Mouse (Mus musculus) midbrain, embryonic 10.5 days (tissue): ENCODE results near the gene Zpr1. TPM values are rescaled to one million over a fixed set of nuclear protein-coding genes. Genes with fewer than 3 reads are reported as not detected.

Experiments used
- DNase-seq: peaks from one replicate; pipeline ENCODE4 v3.0.0-alpha.2; 2017; ENCODE audit warnings: low spot score
- H3K27ac ChIP-seq: fragments of 300-500 bp; sonication (generic); replicated peaks from 2 replicates; pipeline ENCODE4 v1.5.1; 2016; ENCODE audit warnings: mild to moderate bottlenecking
- H3K27me3 ChIP-seq: fragments of 300-500 bp; sonication (generic); 2 replicates; pipeline ENCODE4 v1.6.1; 2016; ENCODE audit warnings: low read depth, mild to moderate bottlenecking; ENCODE audit not compliant: poor library complexity, severe bottlenecking
- H3K36me3 ChIP-seq: fragments of 300-500 bp; sonication (generic); 2 replicates; pipeline ENCODE4 v1.6.1; 2016; ENCODE audit warnings: mild to moderate bottlenecking, moderate library complexity
- H3K4me1 ChIP-seq: fragments of 300-500 bp; sonication (generic); 2 replicates; pipeline ENCODE4 v1.6.1; 2016
- H3K4me3 ChIP-seq: fragments of 300-500 bp; sonication (generic); 2 replicates; pipeline ENCODE4 v1.5.1; 2016; ENCODE audit warnings: mild to moderate bottlenecking, moderate library complexity
- H3K9me3 ChIP-seq: fragments of 300-500 bp; sonication (generic); replicated peaks from 2 replicates; pipeline ENCODE4 v1.6.1; 2016; ENCODE audit warnings: mild to moderate bottlenecking
- WGBS: fragments of 180-500 bp; shearing (Covaris S2); methylation state at CpG from one replicate; pipeline ENCODE4 v1.1.7; 2016; 5-methylcytosine and 5-hydroxymethylcytosine counted together
- polyA plus RNA-seq: library from polyadenylated mRNA; unstranded; fragments of >200 nt; fragmentation: Nextera tagmentation; extraction: Ambion mirVana; gene quantifications from 2 replicates; pipeline ENCODE4 v1.2.1, GENCODE M21; 2016

Zpr1 gene
- polyA plus RNA-seq, 1 experiment from 2014 or later = 69.2 TPM

DNA sequence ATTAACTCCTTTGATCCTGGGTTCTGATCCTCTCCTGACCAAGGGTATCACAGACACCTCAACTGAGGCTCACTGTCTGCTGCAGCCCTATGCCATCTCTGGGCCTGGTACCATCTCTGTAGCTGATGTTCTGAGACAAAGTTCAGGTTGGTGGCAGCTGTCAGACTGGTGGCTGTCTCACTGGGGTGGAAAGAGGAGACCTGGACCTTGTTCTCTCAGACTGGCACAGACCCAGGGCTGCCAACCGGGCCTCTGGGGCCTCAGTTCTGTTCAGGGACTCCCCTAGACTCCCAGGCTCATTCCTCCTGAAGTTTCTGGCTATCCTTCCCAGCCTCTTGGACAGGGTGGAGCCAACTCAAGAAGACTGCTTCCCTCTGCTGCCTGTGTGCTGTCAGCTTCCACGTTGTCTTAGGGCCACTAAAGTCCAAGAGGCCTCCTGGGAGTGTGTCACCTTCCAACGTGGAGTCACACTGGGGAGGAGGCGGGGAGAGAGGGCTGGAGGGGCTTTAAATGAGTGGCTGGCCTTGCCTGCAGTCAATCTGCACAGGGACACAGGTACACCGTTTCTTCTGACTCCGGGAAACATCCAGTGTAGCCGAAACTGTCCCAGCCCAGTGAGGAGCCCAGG, 32.2 kb upstream of the Zpr1 start, which contains the start of gene Apoa4:
Gene Apoa4 (plus strand): TSS at position 171 of the 628 bp plus-strand sequence.
- H3K27ac ChIP-seq = no peak within 1 kb of the TSS
- no peak within 1 kb of the TSS for H3K4me3 ChIP-seq
- WGBS = 66% methylated on average over 7 of the region's 7 CpGs
- peaks cover 5% of the 10 kb centered on the region; the same call in 1 of the 2 replicates for H3K4me1 ChIP-seq
- 0 out of 2 replicates have a peak, but pooled peaks cover 9% of the 10 kb centered on the region for H3K27me3 ChIP-seq
- H3K9me3 ChIP-seq = no peaks in the 10 kb centered on the region
- H3K36me3 ChIP-seq = no peaks in the 10 kb centered on the region
- DNase-seq = no peak

DNA sequence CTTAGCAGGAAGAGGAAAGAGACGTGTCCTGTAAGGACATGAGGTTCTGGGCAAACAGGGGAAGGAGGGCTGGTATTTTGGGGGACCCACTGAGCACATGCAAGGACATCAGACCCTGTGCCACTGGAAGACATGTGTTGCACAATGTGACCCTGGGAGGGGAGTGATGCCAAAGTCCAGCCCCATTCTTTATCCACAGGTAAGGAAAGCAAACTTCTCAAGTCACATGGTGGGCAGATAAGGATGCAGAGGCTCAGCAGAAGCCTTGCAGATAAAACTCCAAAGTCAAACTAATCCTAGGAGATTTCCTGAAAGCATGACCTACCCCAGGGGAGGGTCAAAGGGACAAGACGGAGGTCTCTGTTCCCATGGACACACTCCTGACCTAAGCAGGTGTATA, 31.0 kb upstream of the Zpr1 start:
- Histone ChIP-seq H3K27me3 (peaks cover 9% of the 10 kb centered on the region; the same call in 1 of the 2 replicates), H3K9me3 (no peaks in the 10 kb centered on the region), H3K27ac (no peak overlapping the region), H3K4me3 (no peak overlapping the region), H3K4me1 (0 out of 2 replicates have a peak, but pooled peaks cover 3% of the 10 kb centered on the region), H3K36me3 (no peaks in the 10 kb centered on the region)
- DNase-seq = no peak
- 75% methylated on average over 2 of the region's 2 CpGs for WGBS

DNA sequence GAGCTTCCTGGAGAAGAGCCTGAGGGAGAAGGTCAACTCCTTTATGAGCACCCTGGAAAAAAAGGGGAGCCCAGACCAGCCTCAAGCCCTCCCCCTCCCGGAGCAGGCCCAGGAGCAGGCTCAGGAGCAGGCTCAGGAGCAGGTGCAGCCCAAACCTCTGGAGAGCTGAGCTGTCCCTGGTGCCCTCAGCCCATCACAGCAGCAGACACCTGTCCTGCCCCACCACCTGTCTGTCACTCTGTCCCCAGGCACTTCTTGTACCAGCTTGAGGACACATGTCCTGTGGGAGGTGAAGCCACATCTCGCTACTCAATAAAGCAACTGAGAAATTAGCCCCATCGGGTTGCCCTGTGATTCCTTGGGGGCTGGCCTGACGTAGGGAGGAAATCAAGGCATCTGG, 29.7 kb upstream of the Zpr1 start:
- Histone ChIP-seq H3K27me3 (peaks cover 11% of the 10 kb centered on the region), H3K27ac (no peak overlapping the region), H3K4me3 (no peak overlapping the region), H3K4me1 (0 out of 2 replicates have a peak, but pooled peaks cover 3% of the 10 kb centered on the region), H3K9me3 (no peaks in the 10 kb centered on the region), H3K36me3 (no peaks in the 10 kb centered on the region)
- no peak for DNase-seq
- WGBS = 72% methylated on average over 4 of the region's 4 CpGs

DNA sequence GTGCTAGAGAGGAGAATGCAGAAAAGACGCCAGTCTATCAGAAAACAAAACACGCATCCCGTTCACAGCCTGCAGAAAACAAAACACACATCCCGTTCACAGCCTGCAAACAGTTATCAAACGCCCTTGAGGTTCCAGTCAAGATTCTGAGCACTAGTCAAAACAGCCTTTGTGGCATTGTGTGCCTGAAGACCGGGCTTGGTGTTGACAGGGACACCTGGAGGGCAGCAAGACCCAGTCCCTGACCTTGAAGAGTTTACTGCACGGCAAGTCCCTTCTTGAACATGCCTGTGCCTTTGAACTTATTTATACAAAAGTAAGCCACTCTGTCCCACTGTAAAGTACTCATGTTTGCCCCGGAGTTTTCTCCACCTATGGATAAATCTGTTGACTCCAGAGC, 29.3 kb upstream of the Zpr1 start:
- Histone ChIP-seq H3K9me3 (no peaks in the 10 kb centered on the region), H3K4me3 (no peak overlapping the region), H3K36me3 (no peaks in the 10 kb centered on the region), H3K27ac (no peak overlapping the region), H3K4me1 (0 out of 2 replicates have a peak, but pooled peaks cover 3% of the 10 kb centered on the region), H3K27me3 (peaks cover 15% of the 10 kb centered on the region)
- 70% methylated on average over 8 of the region's 8 CpGs for WGBS
- no peak for DNase-seq

DNA sequence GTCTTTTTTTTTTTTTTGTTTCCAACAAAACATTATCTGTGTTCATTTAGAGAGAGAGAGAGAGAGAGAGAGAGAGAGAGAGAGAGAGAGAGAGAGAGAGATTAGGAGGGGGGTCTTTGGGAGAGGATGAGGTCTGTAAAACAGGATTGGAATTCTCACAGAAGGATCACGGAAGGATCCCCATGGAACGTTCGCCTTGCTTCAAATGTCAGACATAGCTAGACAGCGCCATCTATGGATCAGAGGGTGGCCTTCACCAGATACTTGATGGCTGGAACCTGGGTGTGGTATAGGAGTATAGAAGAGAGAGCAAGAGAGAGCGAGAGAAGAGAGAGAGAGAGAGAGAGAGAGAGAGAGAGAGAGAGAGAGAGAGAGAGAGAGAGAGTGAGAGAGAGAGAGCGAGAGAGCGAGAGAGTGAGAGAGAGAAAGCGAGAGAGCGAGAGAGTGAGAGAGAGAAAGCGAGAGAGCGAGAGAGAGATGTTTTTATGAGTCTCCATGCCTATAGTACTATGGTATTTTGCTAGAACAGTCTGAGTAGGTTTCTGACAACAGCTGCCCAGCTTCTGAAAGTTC, 26.0 kb upstream of the Zpr1 start:
- Histone ChIP-seq H3K27ac (no peak overlapping the region), H3K4me1 (0 out of 2 replicates have a peak, but pooled peaks cover 2% of the 10 kb centered on the region), H3K27me3 (peaks cover 15% of the 10 kb centered on the region), H3K36me3 (no peaks in the 10 kb centered on the region), H3K9me3 (no peaks in the 10 kb centered on the region), H3K4me3 (no peak overlapping the region)
- 27% methylated on average over 11 of the region's 11 CpGs for WGBS
- DNase-seq = peak; percentile 68

DNA sequence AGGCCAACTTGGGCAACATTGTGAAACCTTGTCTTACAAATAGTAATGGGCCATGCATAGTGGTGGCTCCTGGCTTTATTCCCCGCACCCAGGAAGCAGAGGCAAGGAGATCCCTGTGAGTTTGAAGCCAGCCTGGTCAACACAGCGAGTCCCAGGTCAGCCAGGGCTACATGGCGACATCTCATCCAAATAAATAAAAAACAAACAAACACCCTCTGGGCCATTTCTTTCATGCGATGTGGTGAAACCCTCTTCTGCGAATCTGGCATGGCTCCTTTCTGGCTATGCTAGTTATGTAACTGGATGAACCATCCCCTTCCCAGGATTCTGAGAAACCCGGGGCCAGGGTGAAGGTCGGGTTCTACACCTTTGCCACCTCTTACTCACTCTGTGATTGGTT, 16.7 kb upstream of the Zpr1 start:
- Histone ChIP-seq H3K27me3 (peaks cover 33% of the 10 kb centered on the region), H3K4me1 (peaks cover 10% of the 10 kb centered on the region), H3K36me3 (no peaks in the 10 kb centered on the region), H3K9me3 (no peaks in the 10 kb centered on the region), H3K27ac (no peak overlapping the region), H3K4me3 (no peak overlapping the region)
- DNase-seq = no peak
- WGBS = 89% methylated on average over 7 of the region's 7 CpGs

DNA sequence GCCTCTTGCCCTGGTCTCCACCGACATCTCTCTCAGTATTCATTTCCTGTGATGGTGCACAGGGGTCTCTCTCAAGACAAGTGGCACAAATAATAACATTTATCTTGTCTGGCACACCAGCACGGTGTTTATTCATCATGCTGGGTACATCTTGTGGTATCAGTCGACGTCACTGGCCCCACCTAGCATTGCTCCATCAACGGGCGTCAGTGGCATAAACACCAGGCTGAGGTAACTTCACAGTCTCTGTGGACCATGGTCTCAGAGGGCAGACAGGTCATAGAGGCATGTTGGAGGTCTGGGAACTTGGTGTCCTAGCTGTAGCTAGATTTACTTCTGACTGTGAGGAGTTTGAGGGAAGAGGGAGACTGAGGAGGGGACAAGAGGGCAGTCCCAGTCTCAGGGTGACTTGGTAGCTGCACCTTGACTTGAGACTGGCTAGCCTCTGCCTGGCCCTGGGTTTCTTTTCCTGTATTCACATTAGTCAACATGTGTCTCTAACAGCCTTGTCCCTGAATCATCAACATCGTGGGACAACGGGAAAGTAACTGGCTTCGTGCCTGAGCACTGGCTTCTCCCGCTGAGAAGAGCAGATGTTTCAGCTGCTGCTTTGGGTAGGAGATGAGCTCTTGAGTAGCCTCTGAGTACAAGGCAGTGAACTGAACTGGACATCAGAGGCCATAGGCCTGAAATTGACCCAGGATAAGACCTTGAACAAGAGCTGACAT, 16.0 kb upstream of the Zpr1 start:
- Histone ChIP-seq H3K27ac (no peak overlapping the region), H3K4me1 (peaks cover 10% of the 10 kb centered on the region), H3K36me3 (no peaks in the 10 kb centered on the region), H3K9me3 (no peaks in the 10 kb centered on the region), H3K27me3 (peaks cover 33% of the 10 kb centered on the region), H3K4me3 (no peak overlapping the region)
- WGBS = 92% methylated on average over 10 of the region's 10 CpGs
- no peak for DNase-seq

DNA sequence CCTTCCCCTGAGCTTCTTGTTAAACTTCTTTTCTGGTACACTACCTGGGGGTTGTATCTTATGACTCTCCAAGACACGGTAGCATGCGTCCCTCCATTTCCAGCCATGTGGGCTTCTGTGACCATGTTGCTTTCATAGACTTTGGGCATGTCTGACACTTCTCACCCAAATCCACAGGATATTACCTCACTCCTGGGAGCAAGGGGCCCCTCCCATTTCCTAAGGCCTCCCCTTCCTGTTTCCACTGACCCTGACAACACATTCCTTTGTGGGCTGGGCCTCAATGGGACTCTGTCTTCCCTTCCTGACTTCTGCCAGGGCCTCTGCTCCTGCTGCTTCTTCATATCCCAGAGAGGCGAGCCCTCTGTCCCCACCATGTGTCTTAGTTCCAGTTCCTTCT, 15.3 kb upstream of the Zpr1 start:
- no peak overlapping the region for H3K4me3 ChIP-seq
- peaks cover 10% of the 10 kb centered on the region for H3K4me1 ChIP-seq
- DNase-seq = no peak
- H3K27me3 ChIP-seq = peaks cover 33% of the 10 kb centered on the region
- no peak overlapping the region for H3K27ac ChIP-seq
- WGBS = 89% methylated on average over 3 of the region's 3 CpGs
- no peaks in the 10 kb centered on the region for H3K36me3 ChIP-seq
- no peaks in the 10 kb centered on the region for H3K9me3 ChIP-seq

DNA sequence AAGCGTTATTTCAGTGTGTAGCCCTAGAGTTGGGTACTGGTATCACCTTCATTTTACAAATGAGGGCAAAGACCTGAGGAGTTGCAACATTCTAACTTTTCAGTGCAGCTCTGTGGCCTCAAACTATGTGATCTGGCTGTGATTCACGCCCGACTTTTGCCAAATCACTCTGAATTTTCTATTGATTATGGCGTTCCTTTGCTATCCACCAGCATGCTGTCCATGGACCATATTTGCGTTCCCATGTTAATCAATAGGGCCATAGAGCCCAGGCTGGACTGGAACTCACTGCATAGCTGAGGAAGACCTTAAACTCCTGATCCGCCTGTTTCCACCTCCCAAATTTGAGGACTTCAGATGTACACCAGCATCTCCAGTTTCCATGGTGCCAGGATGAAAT, 13.8 kb upstream of the Zpr1 start:
- peaks cover 21% of the 10 kb centered on the region for H3K27me3 ChIP-seq
- H3K27ac ChIP-seq = no peak overlapping the region
- H3K4me1 ChIP-seq = peaks cover 9% of the 10 kb centered on the region
- no peak for DNase-seq
- no peak overlapping the region for H3K4me3 ChIP-seq
- 92% methylated on average over 6 of the region's 6 CpGs for WGBS
- no peaks in the 10 kb centered on the region for H3K36me3 ChIP-seq
- H3K9me3 ChIP-seq = no peaks in the 10 kb centered on the region

DNA sequence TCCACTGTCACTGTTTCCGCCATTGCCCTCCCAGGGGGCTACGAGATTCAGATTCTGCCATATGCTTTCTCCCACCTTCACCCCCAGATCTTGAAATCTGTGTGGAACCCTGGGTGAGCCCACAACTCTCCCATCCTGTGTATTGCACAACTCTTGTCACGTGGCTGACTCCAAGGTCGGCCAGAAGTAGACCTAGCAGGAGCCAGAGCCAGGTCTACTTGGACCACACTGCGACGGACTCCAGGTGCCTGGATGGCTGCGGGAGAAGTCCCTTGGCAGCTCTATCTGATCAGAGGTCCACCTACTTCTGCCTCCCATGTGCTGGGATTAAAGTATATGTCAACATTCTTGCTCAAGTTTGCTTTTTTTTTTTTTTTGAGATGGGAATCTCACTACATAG, 11.7 kb upstream of the Zpr1 start:
- DNase-seq = no peak
- Histone ChIP-seq H3K27ac (no peak overlapping the region), H3K36me3 (no peaks in the 10 kb centered on the region), H3K4me3 (no peak overlapping the region), H3K27me3 (peaks cover 17% of the 10 kb centered on the region), H3K9me3 (no peaks in the 10 kb centered on the region), H3K4me1 (no peaks in the 10 kb centered on the region)
- 89% methylated on average over 7 of the region's 7 CpGs for WGBS

DNA sequence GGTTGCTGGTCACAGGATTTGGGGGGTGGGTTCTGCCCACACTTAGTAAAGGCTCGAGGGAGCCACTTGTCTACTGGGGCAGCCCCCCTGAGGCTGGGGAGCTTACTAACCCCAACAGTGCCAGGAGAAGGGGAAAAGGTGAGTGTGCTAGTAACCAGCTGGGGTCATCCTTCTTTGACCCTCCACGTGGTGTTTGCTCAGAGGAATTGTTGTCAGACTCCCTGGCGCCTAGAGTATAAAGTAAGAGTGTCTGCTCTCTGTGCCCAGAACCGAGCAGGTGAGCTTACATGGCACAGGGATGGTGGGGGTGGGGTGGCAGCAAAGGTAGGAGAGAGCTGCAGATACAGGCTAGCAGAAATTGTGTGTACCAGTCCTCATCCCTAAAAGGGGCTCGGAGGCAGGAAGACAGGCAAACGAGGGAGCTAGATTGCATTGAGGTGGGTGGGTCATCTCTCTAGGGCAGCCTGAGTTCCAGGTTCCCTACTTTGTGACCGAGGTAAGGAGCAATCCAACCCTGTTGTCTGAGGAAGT, 4.5 kb upstream of the Zpr1 start, which contains the start of gene Apoa5:
Gene Apoa5 (plus strand): TSS at position 291 of the 531 bp plus-strand sequence.
- WGBS = 70% methylated on average over 7 of the region's 7 CpGs
- H3K9me3 ChIP-seq = no peaks in the 10 kb centered on the region

DNA sequence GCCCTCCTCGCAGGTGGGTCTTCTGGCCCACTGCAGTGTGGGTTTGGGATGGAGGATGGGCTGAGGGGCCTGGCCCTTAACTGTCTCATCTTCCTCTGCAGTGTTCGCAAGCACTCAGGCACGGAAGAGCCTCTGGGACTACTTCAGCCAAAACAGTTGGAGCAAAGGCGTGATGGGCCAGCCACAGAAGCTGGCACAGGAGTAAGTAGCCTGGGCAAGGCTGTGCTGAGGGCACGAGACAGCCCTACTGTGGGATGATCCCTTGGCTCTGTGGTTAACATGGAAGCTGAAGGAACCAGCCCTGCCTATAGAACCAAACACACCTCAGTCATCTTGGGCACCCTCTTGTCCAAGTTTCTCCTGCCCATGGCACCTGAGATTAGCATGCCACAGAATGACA, 3.7 kb upstream of the Zpr1 start:
- H3K27me3 ChIP-seq = peaks cover 40% of the 10 kb centered on the region
- H3K36me3 ChIP-seq = no peaks in the 10 kb centered on the region
- peaks cover 15% of the 10 kb centered on the region for H3K4me1 ChIP-seq
- 91% methylated on average over 5 of the region's 5 CpGs for WGBS
- no peak overlapping the region for H3K4me3 ChIP-seq
- H3K9me3 ChIP-seq = no peaks in the 10 kb centered on the region
- DNase-seq = no peak
- H3K27ac ChIP-seq = no peak overlapping the region

More for the DNA sequence above, 4.5 kb upstream of the Zpr1 start, which contains the start of gene Apoa5:
- Histone ChIP-seq H3K4me3 (no peak within 1 kb of the TSS), H3K4me1 (peaks cover 8% of the 10 kb centered on the region), H3K27ac (no peak within 1 kb of the TSS), H3K27me3 (peaks cover 40% of the 10 kb centered on the region), H3K36me3 (no peaks in the 10 kb centered on the region)
- DNase-seq = no peak
